Mouse (Mus musculus): Measurements from ENCODE around the gene Birc3.

- TF ChIP-seq CTCF (IDR thresholded peaks at IDR 0.05; ENCODE audit: insufficient read depth, low read depth, low read length): no peak
- TF ChIP-seq POLR2A (IDR thresholded peaks at IDR 0.05; ENCODE audit: insufficient read depth, low read depth, low read length): no peak
Measured at GRCm38 (mm10) chr9:7837806-7838440, 35.1 kb downstream of the Birc3 start.
